Mouse (Mus musculus) embryonic facial prominence, embryonic 14.5 days (tissue): ENCODE results near the gene Psd. TPM values are rescaled to one million over a fixed set of nuclear protein-coding genes. Genes with fewer than 3 reads are reported as not detected.
A peak's percentile ranks its signal among the peaks of the same experiment; 100 is the strongest.

Source experiments
- ATAC-seq: fragments of 200-750 bp; cut with Nextera tagmentation; 2 replicates; pipeline ENCODE4 v1.8.0; 2017; ENCODE audit warnings: low read depth, moderate number of reproducible peaks, moderate TSS enrichment
- DNase-seq: peaks from one replicate; pipeline ENCODE4 v3.0.0-alpha.2; 2015; ENCODE audit warnings: low spot score
- H3K27ac ChIP-seq: fragments of 300-500 bp; sonication (generic); replicated peaks from 2 replicates; pipeline ENCODE4 v1.5.1; 2014; ENCODE audit warnings: low read depth, mild to moderate bottlenecking, low read length, moderate library complexity
- H3K27me3 ChIP-seq: fragments of 300-500 bp; sonication (generic); replicated peaks from 2 replicates; pipeline ENCODE4 v1.6.1; 2014; ENCODE audit warnings: low read length; ENCODE audit not compliant: control insufficient read depth, insufficient read depth
- H3K36me3 ChIP-seq: fragments of 300-500 bp; sonication (generic); 2 replicates; pipeline ENCODE4 v1.6.1; 2014; ENCODE audit warnings: low read length, mixed read lengths; ENCODE audit not compliant: control insufficient read depth, insufficient read depth
- H3K4me1 ChIP-seq: fragments of 300-500 bp; sonication (generic); 2 replicates; pipeline ENCODE4 v1.6.1; 2014; ENCODE audit warnings: antibody characterized with exemption, low read length; ENCODE audit not compliant: control insufficient read depth, insufficient read depth
- H3K4me2 ChIP-seq: fragments of 300-500 bp; sonication (generic); 2 replicates; pipeline ENCODE4 v1.6.1; 2014; ENCODE audit warnings: low read depth, mild to moderate bottlenecking, low read length, moderate library complexity, mixed read lengths
- H3K4me3 ChIP-seq: fragments of 300-500 bp; sonication (generic); 2 replicates; pipeline ENCODE4 v1.5.1; 2014; ENCODE audit warnings: low read depth, mild to moderate bottlenecking, low read length
- H3K9ac ChIP-seq: fragments of 300-500 bp; sonication (generic); 2 replicates; pipeline ENCODE4 v1.6.1; 2014; ENCODE audit warnings: low read depth, mild to moderate bottlenecking, low read length, moderate library complexity, mixed read lengths
- H3K9me3 ChIP-seq: fragments of 300-500 bp; sonication (generic); 2 replicates; pipeline ENCODE4 v1.6.1; 2016; ENCODE audit warnings: low read length; ENCODE audit not compliant: control insufficient read depth
- WGBS: fragments of 180-500 bp; shearing (Covaris S2); extraction: QIAGEN DNeasy Blood & Tissue Kit; methylation state at CpG from one replicate; pipeline ENCODE4 v1.1.7; 2014; 5-methylcytosine and 5-hydroxymethylcytosine counted together
- polyA plus RNA-seq: library from polyadenylated mRNA; unstranded; fragments of >200 nt; fragmentation: Nextera tagmentation; extraction: Ambion mirVana; gene quantifications from 2 replicates; pipeline ENCODE4 v1.2.1, GENCODE M21; 2014

Gene Psd
- polyA plus RNA-seq, 1 experiment from 2014 or later, result 8.6 TPM

- ATAC-seq, result peak; percentile 48
- DNase-seq, result peak; percentile 84
- no peaks in the 10 kb centered on the region for H3K36me3 ChIP-seq
Observed at GRCm38 (mm10) chr19:46318586-46319378, 8.2 kb downstream of the Psd start.

GRCm38 (mm10) chr19:46318031-46318471, 8.9 kb downstream of the Psd start:
- ATAC-seq (no peak; the same call in none of the 2 replicates), DNase-seq (peak; percentile 16)
- Histone ChIP-seq H3K27me3 (peaks cover 98% of the 10 kb centered on the region), H3K9me3 (no peaks in the 10 kb centered on the region), H3K4me1 (peaks cover 11% of the 10 kb centered on the region; the same call in 1 of the 2 replicates), H3K27ac (no peak overlapping the region), H3K9ac (peak overlapping the region; percentile 59), H3K4me3 (peak overlapping the region; percentile 52), H3K36me3 (0 out of 2 replicates have a peak, but pooled peaks cover 3% of the 10 kb centered on the region), H3K4me2 (peak overlapping the region; percentile 78)
- WGBS, result 7% methylated on average over 13 of the region's 42 CpGs

More at GRCm38 (mm10) chr19:46318586-46319378, 8.2 kb downstream of the Psd start:
- Histone ChIP-seq H3K27me3 (peaks cover 98% of the 10 kb centered on the region), H3K4me2 (peak overlapping the region; percentile 78), H3K9ac (no peak overlapping the region), H3K9me3 (no peaks in the 10 kb centered on the region), H3K4me1 (peaks cover 11% of the 10 kb centered on the region; the same call in 1 of the 2 replicates), H3K27ac (no peak overlapping the region), H3K4me3 (peak overlapping the region; percentile 52)
- 12% methylated on average over 14 of the region's 16 CpGs for WGBS

- Histone ChIP-seq H3K4me1 (peaks cover 11% of the 10 kb centered on the region; the same call in 1 of the 2 replicates), H3K4me2 (peak overlapping the region; percentile 78), H3K9ac (peak overlapping the region; percentile 59), H3K36me3 (peaks cover 7% of the 10 kb centered on the region; the same call in 1 of the 2 replicates), H3K4me3 (peak overlapping the region; percentile 52), H3K9me3 (no peaks in the 10 kb centered on the region), H3K27me3 (peaks cover 97% of the 10 kb centered on the region), H3K27ac (no peak overlapping the region)
- ATAC-seq (no peak; the same call in 1 of the 2 replicates), DNase-seq (no peak)
- 1% methylated on average over 40 of the region's 48 CpGs for WGBS
Observed at GRCm38 (mm10) chr19:46317546-46317885, 9.4 kb downstream of the Psd start.

GRCm38 (mm10) chr19:46316846-46317545, 10.0 kb downstream of the Psd start:
- no peak for ATAC-seq
- Histone ChIP-seq H3K36me3 (peaks cover 9% of the 10 kb centered on the region; the same call in 1 of the 2 replicates), H3K27ac (no peak overlapping the region), H3K9ac (peak overlapping the region; percentile 59), H3K27me3 (peaks cover 92% of the 10 kb centered on the region), H3K4me1 (peaks cover 11% of the 10 kb centered on the region; the same call in 1 of the 2 replicates), H3K4me3 (peak overlapping the region; percentile 52), H3K9me3 (no peaks in the 10 kb centered on the region), H3K4me2 (peak overlapping the region; percentile 78)
- no peak for DNase-seq
- WGBS, result 31% methylated on average over 13 of the region's 15 CpGs

- 44% methylated on average over 12 of the region's 12 CpGs for WGBS
Observed at GRCm38 (mm10) chr19:46315752-46316610, 11.0 kb downstream of the Psd start.

GRCm38 (mm10) chr19:46314872-46315742, 11.8 kb downstream of the Psd start:
- Histone ChIP-seq H3K4me3 (no peak overlapping the region), H3K4me1 (peaks cover 11% of the 10 kb centered on the region; the same call in 1 of the 2 replicates), H3K9ac (no peak overlapping the region), H3K27ac (no peak overlapping the region), H3K36me3 (peaks cover 18% of the 10 kb centered on the region), H3K4me2 (no peak overlapping the region), H3K27me3 (peaks cover 73% of the 10 kb centered on the region), H3K9me3 (no peaks in the 10 kb centered on the region)
- no peak for DNase-seq
- WGBS, result 34% methylated on average over 14 of the region's 14 CpGs
- ATAC-seq, result no peak

More at GRCm38 (mm10) chr19:46315752-46316610, 11.0 kb downstream of the Psd start:
- Histone ChIP-seq H3K4me1 (peaks cover 11% of the 10 kb centered on the region; the same call in 1 of the 2 replicates), H3K9ac (0 out of 2 replicates have a peak overlapping the region, but pooled peaks have one; percentile 10), H3K4me2 (no peak overlapping the region), H3K27ac (no peak overlapping the region), H3K9me3 (no peaks in the 10 kb centered on the region), H3K36me3 (peaks cover 9% of the 10 kb centered on the region; the same call in 1 of the 2 replicates), H3K27me3 (peaks cover 82% of the 10 kb centered on the region), H3K4me3 (no peak overlapping the region)
- ATAC-seq (no peak), DNase-seq (no peak)

- H3K9me3 ChIP-seq, result no peaks in the 10 kb centered on the region
- DNase-seq, result no peak
- peaks cover 64% of the 10 kb centered on the region for H3K27me3 ChIP-seq
- ATAC-seq, result no peak
- H3K4me2 ChIP-seq, result no peak overlapping the region
- H3K4me3 ChIP-seq, result no peak overlapping the region
- peaks cover 11% of the 10 kb centered on the region; the same call in 1 of the 2 replicates for H3K4me1 ChIP-seq
- peaks cover 26% of the 10 kb centered on the region for H3K36me3 ChIP-seq
- 20% methylated on average over 16 of the region's 18 CpGs for WGBS
- H3K27ac ChIP-seq, result no peak overlapping the region
- no peak overlapping the region for H3K9ac ChIP-seq
Observed at GRCm38 (mm10) chr19:46314151-46314601, 12.8 kb downstream of the Psd start.
